Mouse (Mus musculus) erythroblast, embryonic 14.5 days (primary cell): ENCODE results near the gene Agap1. TPM values are rescaled to one million over a fixed set of nuclear protein-coding genes. Genes with fewer than 3 reads are reported as not detected.

Experiments
- H3K27me3 ChIP-seq: 2 replicates; pipeline ENCODE4 v1.6.1; 2012; ENCODE audit warnings: inconsistent platforms; ENCODE audit not compliant: control insufficient read depth
- H3K36me3 ChIP-seq: 2 replicates; pipeline ENCODE4 v1.6.1; 2012; ENCODE audit warnings: mild to moderate bottlenecking, inconsistent platforms; ENCODE audit not compliant: control insufficient read depth
- H3K4me1 ChIP-seq: 2 replicates; pipeline ENCODE4 v1.6.1; 2012; ENCODE audit warnings: inconsistent platforms; ENCODE audit not compliant: control insufficient read depth
- H3K4me3 ChIP-seq: replicated peaks from 2 replicates; pipeline ENCODE3; 2012; ENCODE audit warnings: moderate library complexity, mild to moderate bottlenecking, inconsistent platforms
- H3K9me3 ChIP-seq: 2 replicates; pipeline ENCODE4 v1.6.1; 2012; ENCODE audit warnings: low read length, inconsistent platforms, mixed read lengths; ENCODE audit not compliant: control insufficient read depth
- GATA1 ChIP-seq: IDR thresholded peaks from 2 replicates; pipeline ENCODE4 v1.6.1; 2012; ENCODE audit warnings: low read length, inconsistent platforms, mixed read lengths
- TAL1 ChIP-seq: IDR thresholded peaks from 3 replicates; pipeline ENCODE4 v1.6.1; 2012; ENCODE audit warnings: low read length, inconsistent platforms, mixed read lengths
- polyA plus RNA-seq: library from polyadenylated mRNA; stranded (reverse); fragments of >175 nt; gene quantifications from 2 replicates; pipeline ENCODE4 v1.2.3, GENCODE M21; 2012

Agap1 gene
- polyA plus RNA-seq, 1 experiment, result 0.09 TPM

GRCm38 (mm10) chr1:89739067-89739774, 284.6 kb downstream of the Agap1 start:
- Histone ChIP-seq H3K4me3 (no peak overlapping the region), H3K36me3 (peaks cover 2% of the 10 kb centered on the region; the same call in 1 of the 2 replicates), H3K27me3 (no peaks in the 10 kb centered on the region), H3K4me1 (no peaks in the 10 kb centered on the region), H3K9me3 (no peaks in the 10 kb centered on the region)
- TF ChIP-seq GATA1 (no peak), TAL1 (no peak)

GRCm38 (mm10) chr1:89739775-89740099, 285.1 kb downstream of the Agap1 start:
- H3K4me1 ChIP-seq, result no peaks in the 10 kb centered on the region
- H3K9me3 ChIP-seq, result no peaks in the 10 kb centered on the region
- peaks cover 2% of the 10 kb centered on the region; the same call in 1 of the 2 replicates for H3K36me3 ChIP-seq
- no peaks in the 10 kb centered on the region for H3K27me3 ChIP-seq
- no peak for TF ChIP-seq TAL1
- TF ChIP-seq GATA1, result no peak
- H3K4me3 ChIP-seq, result no peak overlapping the region

GRCm38 (mm10) chr1:89742359-89742758, 287.8 kb downstream of the Agap1 start:
- no peak for TF ChIP-seq TAL1
- no peak for TF ChIP-seq GATA1
- no peaks in the 10 kb centered on the region for H3K9me3 ChIP-seq

GRCm38 (mm10) chr1:89746171-89746570, 291.6 kb downstream of the Agap1 start:
- no peak overlapping the region for H3K4me3 ChIP-seq
- no peaks in the 10 kb centered on the region for H3K4me1 ChIP-seq
- H3K9me3 ChIP-seq, result no peaks in the 10 kb centered on the region
- TF ChIP-seq GATA1 (no peak), TAL1 (no peak)
- peaks cover 2% of the 10 kb centered on the region; the same call in 1 of the 2 replicates for H3K36me3 ChIP-seq
- H3K27me3 ChIP-seq, result no peaks in the 10 kb centered on the region

More at GRCm38 (mm10) chr1:89742359-89742758, 287.8 kb downstream of the Agap1 start:
- Histone ChIP-seq H3K36me3 (peaks cover 2% of the 10 kb centered on the region; the same call in 1 of the 2 replicates), H3K4me1 (no peaks in the 10 kb centered on the region), H3K27me3 (no peaks in the 10 kb centered on the region), H3K4me3 (no peak overlapping the region)

GRCm38 (mm10) chr1:89749666-89750065, 295.1 kb downstream of the Agap1 start:
- no peaks in the 10 kb centered on the region for H3K36me3 ChIP-seq

GRCm38 (mm10) chr1:89750495-89750894, 295.9 kb downstream of the Agap1 start:
- TF ChIP-seq GATA1 (no peak), TAL1 (no peak)
- Histone ChIP-seq H3K4me3 (no peak overlapping the region), H3K4me1 (no peaks in the 10 kb centered on the region), H3K36me3 (no peaks in the 10 kb centered on the region), H3K9me3 (no peaks in the 10 kb centered on the region), H3K27me3 (no peaks in the 10 kb centered on the region)

More at GRCm38 (mm10) chr1:89749666-89750065, 295.1 kb downstream of the Agap1 start:
- H3K27me3 ChIP-seq, result no peaks in the 10 kb centered on the region
- no peak overlapping the region for H3K4me3 ChIP-seq
- no peaks in the 10 kb centered on the region for H3K9me3 ChIP-seq
- TF ChIP-seq GATA1, result no peak
- TF ChIP-seq TAL1, result no peak
- H3K4me1 ChIP-seq, result no peaks in the 10 kb centered on the region

- no peaks in the 10 kb centered on the region for H3K27me3 ChIP-seq
- no peak for TF ChIP-seq GATA1
- no peak for TF ChIP-seq TAL1
- H3K36me3 ChIP-seq, result no peaks in the 10 kb centered on the region
- no peaks in the 10 kb centered on the region for H3K9me3 ChIP-seq
- no peak overlapping the region for H3K4me3 ChIP-seq
- H3K4me1 ChIP-seq, result no peaks in the 10 kb centered on the region
Measured at GRCm38 (mm10) chr1:89750921-89751320, 296.3 kb downstream of the Agap1 start.

- Histone ChIP-seq H3K4me1 (no peaks in the 10 kb centered on the region), H3K9me3 (no peaks in the 10 kb centered on the region), H3K4me3 (no peak overlapping the region)
Measured at GRCm38 (mm10) chr1:89751344-89751743, 296.7 kb downstream of the Agap1 start.

GRCm38 (mm10) chr1:89752659-89753058, 298.1 kb downstream of the Agap1 start:
- no peak for TF ChIP-seq GATA1
- TF ChIP-seq TAL1, result no peak
- Histone ChIP-seq H3K36me3 (no peaks in the 10 kb centered on the region), H3K4me3 (no peak overlapping the region), H3K27me3 (no peaks in the 10 kb centered on the region), H3K9me3 (no peaks in the 10 kb centered on the region), H3K4me1 (no peaks in the 10 kb centered on the region)

More at GRCm38 (mm10) chr1:89751344-89751743, 296.7 kb downstream of the Agap1 start:
- Histone ChIP-seq H3K27me3 (no peaks in the 10 kb centered on the region), H3K36me3 (no peaks in the 10 kb centered on the region)
- TF ChIP-seq GATA1 (no peak), TAL1 (no peak)

GRCm38 (mm10) chr1:89755358-89755757, 300.8 kb downstream of the Agap1 start:
- Histone ChIP-seq H3K4me1 (no peaks in the 10 kb centered on the region), H3K36me3 (no peaks in the 10 kb centered on the region), H3K27me3 (no peaks in the 10 kb centered on the region), H3K4me3 (no peak overlapping the region), H3K9me3 (no peaks in the 10 kb centered on the region)
- TF ChIP-seq TAL1, result no peak
- no peak for TF ChIP-seq GATA1
